Mouse (Mus musculus) lung, postnatal 0 days (tissue): ENCODE measurements around the gene Prex1. TPM values are rescaled to one million over a fixed set of nuclear protein-coding genes. Genes with fewer than 3 reads are reported as not detected.

Experiments
- ATAC-seq: fragments of 200-750 bp; cut with Nextera tagmentation; 2 replicates; pipeline ENCODE4 v1.8.0; 2017; ENCODE audit warnings: moderate library complexity
- DNase-seq: peaks from one replicate; pipeline ENCODE4 v3.0.0-alpha.2; 2016; ENCODE audit warnings: low spot score
- H3K27ac ChIP-seq: fragments of 300-500 bp; sonication (generic); 2 replicates; pipeline ENCODE4 v1.5.1; 2014; ENCODE audit warnings: antibody characterized with exemption, mild to moderate bottlenecking, low read length, mixed read lengths
- H3K27me3 ChIP-seq: fragments of 300-500 bp; sonication (generic); replicated peaks from 2 replicates; pipeline ENCODE4 v1.6.1; 2014; ENCODE audit warnings: low read length, mixed read lengths; ENCODE audit not compliant: insufficient read depth
- H3K36me3 ChIP-seq: fragments of 300-500 bp; sonication (generic); 2 replicates; pipeline ENCODE4 v1.6.1; 2014; ENCODE audit warnings: low read length, mixed read lengths; ENCODE audit not compliant: insufficient read depth
- H3K4me1 ChIP-seq: fragments of 300-500 bp; sonication (generic); 2 replicates; pipeline ENCODE4 v1.6.1; 2014; ENCODE audit warnings: antibody characterized with exemption, low read depth, low read length, mixed read lengths; ENCODE audit not compliant: insufficient read depth
- H3K4me2 ChIP-seq: fragments of 300-500 bp; sonication (generic); replicated peaks from 2 replicates; pipeline ENCODE4 v1.6.1; 2014; ENCODE audit warnings: low read depth, mild to moderate bottlenecking, low read length, moderate library complexity, mixed read lengths
- H3K4me3 ChIP-seq: fragments of 300-500 bp; sonication (generic); 2 replicates; pipeline ENCODE4 v1.5.1; 2014; ENCODE audit warnings: low read depth, low read length
- H3K9ac ChIP-seq: fragments of 300-500 bp; sonication (generic); replicated peaks from 2 replicates; pipeline ENCODE4 v1.6.1; 2014; ENCODE audit warnings: low read depth, mild to moderate bottlenecking
- H3K9me3 ChIP-seq: fragments of 300-500 bp; sonication (generic); 2 replicates; pipeline ENCODE4 v1.6.1; 2016; ENCODE audit warnings: low read length, mixed read lengths
- CTCF ChIP-seq: IDR thresholded peaks from 2 replicates; pipeline ENCODE4 v1.5.1; 2016; ENCODE audit warnings: antibody characterized with exemption, mild to moderate bottlenecking
- EP300 ChIP-seq: IDR thresholded peaks from 2 replicates; pipeline ENCODE4 v1.6.1; 2016; ENCODE audit warnings: antibody characterized with exemption, mild to moderate bottlenecking, control low read depth
- WGBS: fragments of 180-500 bp; shearing (Covaris S2); extraction: QIAGEN DNeasy Blood & Tissue Kit; methylation state at CpG from one replicate; pipeline ENCODE4 v1.1.7; 2014; 5-methylcytosine and 5-hydroxymethylcytosine counted together
- polyA plus RNA-seq: library from polyadenylated mRNA; unstranded; fragments of >200 nt; fragmentation: Nextera tagmentation; extraction: Ambion mirVana; gene quantifications from 2 replicates; pipeline ENCODE4 v1.2.1, GENCODE M21; 2015

The Prex1 gene
- polyA plus RNA-seq, 1 experiment from 2014 or later = 6.9 TPM

GRCm38 (mm10) chr2:166646434-166647088, 67.1 kb downstream of the Prex1 start:
- no peak for TF ChIP-seq EP300
- no peak for TF ChIP-seq CTCF
- H3K4me3 ChIP-seq = no peak overlapping the region
- no peak overlapping the region for H3K27ac ChIP-seq
- H3K4me2 ChIP-seq = no peak overlapping the region
- H3K9me3 ChIP-seq = no peaks in the 10 kb centered on the region
- no peak overlapping the region for H3K9ac ChIP-seq
- peaks cover 5% of the 10 kb centered on the region; the same call in 1 of the 2 replicates for H3K4me1 ChIP-seq
- no peak for ATAC-seq
- DNase-seq = no peak
- H3K27me3 ChIP-seq = no peaks in the 10 kb centered on the region
- H3K36me3 ChIP-seq = no peaks in the 10 kb centered on the region
- WGBS = 60% methylated on average over 12 of the region's 12 CpGs

- 68% methylated on average over 11 of the region's 11 CpGs for WGBS
- no peaks in the 10 kb centered on the region for H3K36me3 ChIP-seq
- no peak overlapping the region for H3K4me2 ChIP-seq
- H3K4me1 ChIP-seq = no peaks in the 10 kb centered on the region
- H3K9me3 ChIP-seq = no peaks in the 10 kb centered on the region
- DNase-seq = no peak
- no peak overlapping the region for H3K4me3 ChIP-seq
- H3K27me3 ChIP-seq = no peaks in the 10 kb centered on the region
- H3K9ac ChIP-seq = no peak overlapping the region
- ATAC-seq = no peak
- no peak for TF ChIP-seq CTCF
- TF ChIP-seq EP300 = no peak
- H3K27ac ChIP-seq = no peak overlapping the region
Measured at GRCm38 (mm10) chr2:166644816-166645215, 68.8 kb downstream of the Prex1 start.

GRCm38 (mm10) chr2:166642581-166642987, 71.0 kb downstream of the Prex1 start:
- no peak for TF ChIP-seq EP300
- no peak for TF ChIP-seq CTCF
- ATAC-seq = no peak

GRCm38 (mm10) chr2:166639750-166640149, 73.9 kb downstream of the Prex1 start:
- 82% methylated on average over 5 of the region's 5 CpGs for WGBS
- Histone ChIP-seq H3K27me3 (no peaks in the 10 kb centered on the region), H3K9ac (no peak overlapping the region), H3K4me3 (no peak overlapping the region), H3K9me3 (no peaks in the 10 kb centered on the region), H3K4me2 (no peak overlapping the region), H3K36me3 (no peaks in the 10 kb centered on the region), H3K27ac (no peak overlapping the region), H3K4me1 (no peaks in the 10 kb centered on the region)
- DNase-seq (no peak), ATAC-seq (no peak)
- TF ChIP-seq CTCF (no peak), EP300 (no peak)

More at GRCm38 (mm10) chr2:166642581-166642987, 71.0 kb downstream of the Prex1 start:
- no peaks in the 10 kb centered on the region for H3K27me3 ChIP-seq
- no peak overlapping the region for H3K27ac ChIP-seq
- no peak overlapping the region for H3K4me3 ChIP-seq
- H3K36me3 ChIP-seq = no peaks in the 10 kb centered on the region
- DNase-seq = no peak
- no peak overlapping the region for H3K9ac ChIP-seq
- no peak overlapping the region for H3K4me2 ChIP-seq
- no peaks in the 10 kb centered on the region for H3K9me3 ChIP-seq
- no peaks in the 10 kb centered on the region for H3K4me1 ChIP-seq
- WGBS = 87% methylated on average over 8 of the region's 8 CpGs

- no peak overlapping the region; the same call in 1 of the 2 replicates for H3K27ac ChIP-seq
- 55% methylated on average over 18 of the region's 18 CpGs for WGBS
- peak; percentile 81 for ATAC-seq
- TF ChIP-seq CTCF = no peak
- peak; percentile 67; the same call in 1 of the 2 replicates for TF ChIP-seq EP300
- no peaks in the 10 kb centered on the region for H3K27me3 ChIP-seq
- no peaks in the 10 kb centered on the region for H3K9me3 ChIP-seq
- DNase-seq = peak; percentile 42
- no peaks in the 10 kb centered on the region for H3K36me3 ChIP-seq
- H3K4me2 ChIP-seq = no peak overlapping the region
- H3K4me3 ChIP-seq = no peak overlapping the region
- H3K9ac ChIP-seq = no peak overlapping the region
- H3K4me1 ChIP-seq = no peaks in the 10 kb centered on the region
Measured at GRCm38 (mm10) chr2:166638947-166639641, 74.5 kb downstream of the Prex1 start.

DNA sequence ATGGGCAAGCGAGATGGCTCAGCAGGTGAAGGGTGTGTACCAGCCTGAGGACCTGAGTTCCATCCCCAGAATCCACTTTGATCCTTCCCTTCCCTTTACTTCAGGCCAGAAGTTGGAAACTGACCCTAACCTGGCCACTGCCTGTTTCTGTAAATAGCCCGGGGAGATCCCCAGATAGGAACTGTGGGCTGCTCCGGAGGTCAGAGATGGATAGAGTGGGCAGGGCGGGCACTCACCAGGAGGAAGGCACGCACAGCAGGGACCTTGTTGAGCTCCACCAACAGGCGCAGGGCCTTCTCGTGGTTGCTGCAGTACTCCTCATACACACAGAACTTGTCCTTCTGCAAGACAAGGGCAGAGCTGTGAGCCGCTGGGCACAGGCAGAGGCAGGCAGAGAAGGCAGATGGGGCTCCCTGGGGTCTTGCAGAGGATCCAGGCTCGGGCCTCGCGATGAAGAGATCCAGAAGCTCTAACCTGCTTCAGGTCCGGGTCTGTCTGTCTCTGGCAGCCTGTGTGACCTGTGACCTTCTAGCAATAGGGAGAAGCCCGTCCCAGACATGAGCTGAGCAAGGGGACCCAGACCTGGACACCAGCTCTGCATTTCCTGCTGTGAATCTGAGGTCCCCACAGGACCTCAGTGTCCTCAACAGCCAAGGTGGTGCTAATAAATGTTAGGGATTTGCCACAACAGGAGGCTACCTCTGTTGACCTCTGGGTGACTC, 75.4 kb downstream of the Prex1 start:
- no peak overlapping the region for H3K4me2 ChIP-seq
- no peaks in the 10 kb centered on the region for H3K9me3 ChIP-seq
- H3K9ac ChIP-seq = no peak overlapping the region
- H3K4me1 ChIP-seq = no peaks in the 10 kb centered on the region
- ATAC-seq (peak; percentile 10; the same call in 1 of the 2 replicates), DNase-seq (no peak)
- H3K27ac ChIP-seq = no peak overlapping the region
- H3K27me3 ChIP-seq = no peaks in the 10 kb centered on the region
- no peak overlapping the region for H3K4me3 ChIP-seq
- TF ChIP-seq EP300 (no peak), CTCF (no peak)
- WGBS = 66% methylated on average over 13 of the region's 13 CpGs
- no peaks in the 10 kb centered on the region for H3K36me3 ChIP-seq
